Mouse (Mus musculus) gastrocnemius, postnatal 25 days (tissue): Measurements from ENCODE around the gene Calb2. TPM values are rescaled to one million over a fixed set of nuclear protein-coding genes. Genes with fewer than 3 reads are reported as not detected.

Experiments used
- DNase-seq: peaks from one replicate; pipeline ENCODE4 v3.0.0; 2022
- total RNA-seq, 2 experiments: library from RNA; stranded (reverse); gene quantifications; 1 replicate in 1 of 2; 2 replicates in 1 of 2; pipeline ENCODE4 v1.2.3; 2021

Gene Calb2
- total RNA-seq, 2 experiments from 2014 or later, result not detected

DNA sequence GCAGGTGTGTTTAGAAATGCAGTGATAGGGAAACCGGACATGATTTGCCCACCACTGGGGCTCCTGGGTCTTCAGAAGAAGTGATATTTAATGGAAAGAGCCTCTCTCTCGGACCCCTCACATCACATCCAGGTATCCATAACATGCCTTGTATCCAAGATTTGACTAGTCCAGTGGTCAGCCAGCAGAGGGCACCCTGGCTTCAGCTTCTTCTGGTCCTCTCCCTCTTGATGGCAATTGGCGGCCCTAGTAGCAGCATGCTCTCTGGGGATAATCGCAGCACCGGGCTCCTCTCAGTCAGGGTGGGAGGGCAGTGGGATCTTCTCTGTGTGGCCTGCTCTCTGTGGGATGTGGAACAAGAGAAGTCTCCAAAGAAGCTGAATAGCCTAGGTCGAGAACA, 48.3 kb downstream of the Calb2 start:
- DNase-seq, result no peak

DNA sequence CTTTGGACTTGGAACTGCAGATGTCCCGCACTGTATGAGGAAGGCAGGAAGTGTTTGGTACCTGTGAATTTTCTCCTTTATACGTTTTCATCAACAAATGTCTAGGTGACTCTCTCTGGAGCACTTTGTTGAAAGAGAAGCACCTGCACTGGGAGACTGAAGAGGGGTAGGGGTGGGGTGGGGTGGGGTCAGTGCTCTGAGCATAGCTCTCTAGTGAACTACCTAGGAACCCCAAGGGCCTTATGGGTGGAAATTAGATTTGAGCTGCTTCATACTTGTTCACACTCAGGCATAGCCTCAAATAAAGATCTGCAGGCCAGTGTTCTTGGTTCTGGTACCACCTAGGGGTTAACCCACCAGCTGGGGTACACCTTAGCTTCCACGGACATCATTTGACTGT, 65.4 kb downstream of the Calb2 start, which contains the start of gene Gm17720:
TSS of gene Gm17720 (minus strand) at position 101 of the 400 bp plus-strand sequence.
- no peak for DNase-seq

DNA sequence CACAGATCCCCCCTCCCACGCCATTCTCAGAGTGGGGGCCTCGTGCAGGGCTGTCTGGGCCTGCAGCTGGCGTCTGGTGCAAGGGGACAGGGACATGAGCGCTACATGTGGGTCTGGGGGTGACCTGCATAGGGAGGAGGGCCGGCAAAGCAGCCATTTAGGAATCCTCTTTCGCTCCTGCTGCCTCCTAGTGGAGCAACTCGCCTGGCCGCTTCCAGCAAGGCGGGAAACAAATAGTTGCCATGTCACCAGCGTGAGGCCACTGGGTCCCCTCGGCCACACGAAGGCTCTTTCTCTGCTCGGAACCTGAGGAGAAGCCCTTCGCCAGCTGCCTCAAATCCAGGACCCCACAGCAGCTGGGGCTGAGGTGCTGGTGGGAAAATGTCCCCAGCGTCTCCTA, 66.3 kb downstream of the Calb2 start:
- DNase-seq, result no peak

DNA sequence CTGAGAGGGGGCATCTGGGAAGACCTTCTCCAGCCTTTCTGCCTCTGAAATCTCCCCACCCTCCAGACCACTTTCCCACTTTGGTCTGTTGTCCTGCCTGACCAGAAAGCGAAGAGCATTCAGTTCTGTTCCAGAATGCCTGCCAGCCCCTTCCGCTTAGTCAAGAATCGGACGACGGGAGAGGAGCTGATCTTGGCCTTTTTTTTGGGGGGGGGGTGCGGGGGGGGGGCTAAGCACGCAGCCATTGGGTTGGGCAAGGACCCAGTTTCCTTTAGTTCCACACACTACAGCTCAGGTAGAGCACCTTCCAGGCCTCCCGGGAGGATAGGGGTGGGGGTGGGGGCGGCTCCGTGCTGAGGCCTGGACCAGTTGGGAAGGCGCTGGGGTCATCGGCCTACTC, 67.1 kb downstream of the Calb2 start, which contains the start of gene Gm21964:
TSS of gene Gm21964 (plus strand) at position 301 of the 400 bp plus-strand sequence.
- DNase-seq, result no peak

DNA sequence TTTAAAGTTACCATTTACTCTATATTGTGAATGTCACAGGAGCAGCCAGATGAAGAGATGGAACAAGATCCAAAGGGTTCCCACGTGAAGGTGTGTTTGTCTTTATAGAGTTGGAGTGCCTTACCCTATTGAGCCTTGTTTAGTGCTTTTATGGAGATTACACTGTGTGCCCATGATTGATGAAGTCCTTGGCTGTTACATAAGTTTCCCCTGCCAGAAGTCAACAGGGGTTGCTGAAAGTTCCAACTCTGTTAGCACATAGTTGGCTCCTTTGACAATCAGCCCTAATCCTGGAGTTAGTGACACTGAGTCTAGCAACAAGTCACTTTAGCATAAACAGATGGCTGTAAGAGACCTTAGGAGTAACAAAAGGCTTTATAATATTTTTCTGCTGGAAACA, 76.1 kb downstream of the Calb2 start:
- no peak for DNase-seq

Other genes starting within 250 kb of the Calb2 start
- gene Marveld3, start 206.0 kb downstream of the Calb2 start, total RNA-seq, result not detected
- not detected for gene Tat, start 177.8 kb downstream of the Calb2 start, total RNA-seq
- not detected for gene Chst4, start 128.5 kb downstream of the Calb2 start, total RNA-seq
- gene Zfp612, start 88.5 kb downstream of the Calb2 start, total RNA-seq, result 1 to 10 TPM; 5.7 to 7.2 TPM
- not detected for gene Gm21964, start 67.0 kb downstream of the Calb2 start, total RNA-seq
- gene Gm17720, start 65.5 kb downstream of the Calb2 start, total RNA-seq, result not detected
- 1 to 10 TPM; 2.3 to 2.7 TPM for gene Cmtr2, start 47.5 kb upstream of the Calb2 start, total RNA-seq
- gene Hydin, start 98.8 kb upstream of the Calb2 start, total RNA-seq, result under 1 TPM; 0.05 to 0.10 TPM